Mouse (Mus musculus): ENCODE measurements at regions not wholly inside any gene's neighbourhood (a gene's known extent, or its start where the extent isn't known, plus 50 kb on each side); places are given as distances from the start of the nearest gene placed in this dataset.

- H3K4me2 ChIP-seq (replicated peaks), result no peak overlapping the region
- no peaks in the 10 kb centered on the region for H3K9me3 ChIP-seq
- no peak for ATAC-seq
- no peaks in the 10 kb centered on the region for H3K36me3 ChIP-seq
- no peak overlapping the region for H3K4me3 ChIP-seq (replicated peaks)
- H3K27me3 ChIP-seq, result no peaks in the 10 kb centered on the region
- no peak overlapping the region for H3K27ac ChIP-seq
- peaks cover 26% of the 10 kb centered on the region for H3K4me1 ChIP-seq (replicated peaks)
- H3K9ac ChIP-seq (replicated peaks), result no peak overlapping the region
- WGBS, result 69% methylated on average over 2 of the region's 2 CpGs
Observed at GRCm38 (mm10) chr7:119089931-119090330, 94.5 kb downstream of the Gpr139 start.

DNA sequence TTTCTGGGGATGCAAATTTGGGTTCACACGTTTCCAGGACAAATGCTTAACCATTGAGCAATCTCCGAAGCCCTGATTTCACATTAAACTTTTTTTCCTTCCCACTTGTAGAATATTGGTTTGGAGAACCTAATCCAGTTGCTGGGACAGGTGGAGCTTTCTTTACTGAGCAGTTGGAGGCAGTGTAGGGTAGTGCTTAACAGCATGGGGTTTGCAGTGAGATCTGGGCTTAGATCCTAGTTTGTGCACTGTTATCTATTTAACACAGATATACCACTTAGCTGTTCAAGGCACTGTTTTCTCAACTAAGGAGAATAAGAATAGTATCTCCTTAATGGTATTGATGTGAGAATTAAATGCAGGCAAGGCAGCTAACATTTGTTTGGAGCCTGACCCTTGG lies 93.5 kb upstream of the Gprc5b start:
- 66% methylated on average over 2 of the region's 2 CpGs for WGBS

DNA sequence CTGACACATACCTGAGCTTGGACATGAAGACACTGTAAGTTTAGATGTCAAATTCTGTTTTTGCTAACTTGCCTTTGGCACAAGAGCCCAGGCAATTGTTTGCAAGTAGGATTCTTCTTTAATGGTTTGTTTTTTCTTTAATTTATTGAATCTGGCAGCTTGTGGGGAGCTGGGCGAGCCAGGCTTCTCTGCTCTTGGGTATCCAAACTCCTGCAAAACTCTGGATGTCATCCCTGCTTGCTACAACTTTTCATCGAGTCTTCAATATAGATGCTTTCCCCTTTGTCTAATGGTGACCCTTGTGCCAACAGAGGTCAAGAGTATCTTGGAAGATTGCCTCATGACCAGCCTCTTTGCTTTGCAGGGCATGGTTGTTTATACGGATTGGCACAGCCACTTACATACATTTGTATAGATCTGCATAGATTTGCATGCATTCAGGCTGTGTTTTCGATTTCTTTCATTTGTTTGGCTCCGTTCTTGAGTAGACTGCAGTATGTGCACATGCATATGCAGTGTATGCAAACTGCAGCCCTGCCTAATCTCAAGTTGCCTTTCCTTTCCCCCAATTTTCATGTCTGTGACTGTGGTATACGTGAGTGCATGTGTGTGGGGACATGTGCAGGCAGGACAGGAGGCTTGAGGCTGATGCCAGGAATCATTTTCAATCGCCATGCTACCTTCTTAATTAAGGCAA lies 92.9 kb upstream of the Gprc5b start:
- Histone ChIP-seq H3K4me2 (replicated peaks) (no peak overlapping the region), H3K9me3 (no peaks in the 10 kb centered on the region), H3K27me3 (0 out of 2 replicates have a peak, but pooled peaks cover 3% of the 10 kb centered on the region), H3K27ac (no peak overlapping the region), H3K9ac (replicated peaks) (no peak overlapping the region), H3K4me3 (replicated peaks) (no peak overlapping the region), H3K4me1 (replicated peaks) (peaks cover 26% of the 10 kb centered on the region), H3K36me3 (no peaks in the 10 kb centered on the region)
- WGBS, result 51% methylated on average over 7 of the region's 7 CpGs
- peak; percentile 58; the same call in 1 of the 2 replicates for ATAC-seq

More for the DNA sequence above, 93.5 kb upstream of the Gprc5b start:
- H3K9ac ChIP-seq (replicated peaks), result no peak overlapping the region
- no peak overlapping the region for H3K4me3 ChIP-seq (replicated peaks)
- 0 out of 2 replicates have a peak, but pooled peaks cover 3% of the 10 kb centered on the region for H3K27me3 ChIP-seq
- no peaks in the 10 kb centered on the region for H3K9me3 ChIP-seq
- peaks cover 26% of the 10 kb centered on the region for H3K4me1 ChIP-seq (replicated peaks)
- H3K4me2 ChIP-seq (replicated peaks), result no peak overlapping the region
- no peak overlapping the region for H3K27ac ChIP-seq
- H3K36me3 ChIP-seq, result no peaks in the 10 kb centered on the region
- ATAC-seq, result no peak

DNA sequence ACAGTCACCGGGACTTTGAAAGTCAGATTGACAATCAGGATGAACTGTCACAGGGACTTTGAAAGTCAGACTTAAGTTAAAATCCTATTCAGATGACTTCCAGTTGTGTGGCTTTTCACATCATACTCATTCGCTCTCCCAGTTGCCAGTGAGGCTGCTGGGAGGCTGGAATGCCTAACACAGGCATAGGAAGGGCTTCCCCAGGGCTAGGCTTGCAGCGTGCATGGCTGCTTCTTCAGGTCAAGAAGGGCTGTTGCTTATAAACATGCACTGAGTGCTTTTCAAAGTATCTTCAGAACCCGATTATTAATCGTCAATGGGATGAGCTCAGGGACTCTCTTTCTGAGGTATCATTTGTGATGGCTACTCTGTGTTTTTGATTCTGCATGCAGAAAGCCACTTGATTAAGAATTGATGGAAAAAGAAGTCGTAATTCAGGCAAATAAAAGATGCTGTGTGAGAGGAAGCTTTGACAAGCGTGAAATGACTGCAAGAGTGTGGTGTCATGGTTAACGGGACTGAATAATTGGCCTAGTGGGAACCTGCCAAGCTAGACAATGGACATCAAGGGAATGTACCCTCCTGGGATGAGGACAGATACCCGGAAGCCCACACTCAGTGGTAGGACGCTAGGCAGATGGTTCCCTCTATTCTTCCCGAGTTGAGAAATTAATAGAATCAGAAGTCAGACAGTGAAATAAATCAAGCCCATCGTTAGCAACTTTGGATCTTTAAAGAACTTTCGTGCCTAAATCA lies 90.9 kb upstream of the Gprc5b start:
- no peaks in the 10 kb centered on the region for H3K36me3 ChIP-seq
- 31% methylated on average over 13 of the region's 13 CpGs for WGBS
- no peak overlapping the region for H3K9ac ChIP-seq (replicated peaks)
- H3K4me3 ChIP-seq (replicated peaks), result no peak overlapping the region
- H3K4me2 ChIP-seq (replicated peaks), result 0 out of 2 replicates have a peak overlapping the region, but pooled peaks have one; percentile 3
- H3K4me1 ChIP-seq (replicated peaks), result peaks cover 26% of the 10 kb centered on the region
- H3K9me3 ChIP-seq, result no peaks in the 10 kb centered on the region
- H3K27ac ChIP-seq, result no peak overlapping the region
- peak; percentile 62; the same call in 1 of the 2 replicates for ATAC-seq
- 0 out of 2 replicates have a peak, but pooled peaks cover 3% of the 10 kb centered on the region for H3K27me3 ChIP-seq

GRCm38 (mm10) chr7:119076712-119077619 lies 82.0 kb upstream of the Gprc5b start:
- H3K27ac ChIP-seq, result peak overlapping the region; percentile 61
- H3K4me3 ChIP-seq (replicated peaks), result no peak overlapping the region
- peaks cover 17% of the 10 kb centered on the region; the same call in 1 of the 2 replicates for H3K4me1 ChIP-seq (replicated peaks)
- H3K9me3 ChIP-seq, result no peaks in the 10 kb centered on the region
- H3K4me2 ChIP-seq (replicated peaks), result no peak overlapping the region; the same call in 1 of the 2 replicates
- no peak overlapping the region for H3K9ac ChIP-seq (replicated peaks)
- 49% methylated on average over 12 of the region's 12 CpGs for WGBS
- ATAC-seq, result peak; percentile 73
- H3K27me3 ChIP-seq, result no peaks in the 10 kb centered on the region
- no peaks in the 10 kb centered on the region for H3K36me3 ChIP-seq

DNA sequence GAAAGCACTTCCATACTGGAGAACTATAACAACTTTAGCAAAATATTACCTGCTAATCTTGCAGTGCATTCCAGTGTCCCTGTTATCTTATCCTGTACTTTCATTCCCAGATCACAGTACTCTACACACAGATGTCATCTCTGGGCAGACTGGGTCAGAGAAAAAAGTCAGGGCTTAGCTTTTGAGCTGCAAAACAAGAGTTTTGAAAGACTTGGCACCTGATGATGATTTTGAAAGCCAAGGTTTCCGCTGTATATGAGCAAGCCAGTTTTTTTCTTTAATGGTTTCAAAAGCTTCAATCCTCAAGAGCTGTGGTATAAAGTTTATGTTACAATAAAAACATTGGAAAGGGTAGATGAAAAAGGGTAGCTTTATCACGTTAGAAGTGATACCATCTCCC lies 71.0 kb upstream of the Gprc5b start:
- no peak for ATAC-seq
- 71% methylated on average over 2 of the region's 2 CpGs for WGBS
- Histone ChIP-seq H3K36me3 (no peaks in the 10 kb centered on the region), H3K4me2 (replicated peaks) (no peak overlapping the region), H3K4me1 (replicated peaks) (no peaks in the 10 kb centered on the region), H3K27me3 (no peaks in the 10 kb centered on the region), H3K27ac (no peak overlapping the region), H3K9me3 (no peaks in the 10 kb centered on the region), H3K4me3 (replicated peaks) (no peak overlapping the region), H3K9ac (replicated peaks) (no peak overlapping the region)

All from midbrain, embryonic 13.5 days (tissue).